ENCODE assay signal across 22 mouse cellular contexts in genomic region chr3:20142101-20142500, GRCm38 (mm10). TPM values are rescaled to one million over a fixed set of nuclear protein-coding genes. Genes with fewer than 3 reads are reported as not detected.
DNase-seq lines count a peak whose midpoint lies in the region; ATAC-seq and TF ChIP-seq lines count a peak whose summit lies in the region.
"Had no signal": no experiment of that assay in that cellular context is flagged by ENCODE, and none has a peak within 500 bp of the region (broad histone marks: within the 10 kb centered on the region; RNA-seq: fewer than 3 reads in every experiment).

No protein-coding gene starts in this region.

- no peak for TF ChIP-seq POLR2A in thymus, adult 2 months (IDR thresholded peaks at IDR 0.05; ENCODE audit: control insufficient read depth, extremely low read depth, insufficient read depth, low read length, poor library complexity)

- no peak for TF ChIP-seq CTCF in thymus, adult 2 months (IDR thresholded peaks at IDR 0.05; ENCODE audit: borderline replicate concordance, control insufficient read depth, extremely low read depth, insufficient read depth, low read length, poor library complexity)

- no peak overlapping the region for H3K4me3 ChIP-seq in heart, embryonic 12.5 days
- no peak overlapping the region for H3K4me3 ChIP-seq in thymus, adult 2 months (ENCODE audit: control insufficient read depth, insufficient read depth, low read length)
- no peak overlapping the region for H3K4me3 ChIP-seq in kidney, embryonic 15.5 days (replicated peaks)
- H3K4me3 ChIP-seq: embryonic facial prominence, embryonic 12.5 days; left cerebral cortex, adult 2 months; limb, embryonic 12.5 days; liver, embryonic 12.5 days; neural tube, embryonic 12.5 days had no signal

- 45% methylated on average over 2 of the region's 2 CpGs for WGBS in heart, embryonic 12.5 days
- 1% methylated on average over 2 of the region's 2 CpGs for WGBS in thymus, adult 2 months
- 85% methylated on average over 2 of the region's 2 CpGs for WGBS in kidney, embryonic 15.5 days

- no peak for ATAC-seq in heart, embryonic 12.5 days (ENCODE audit: insufficient number of reproducible peaks, low FRiP score)
- no peak for ATAC-seq in kidney, embryonic 15.5 days (replicated peaks; ENCODE audit: low FRiP score)
- ATAC-seq: forebrain, embryonic 14.5 days; hindbrain, embryonic 16.5 days; liver, embryonic 12.5 days had no signal

- H3K9me3 ChIP-seq in heart, embryonic 12.5 days (replicated peaks): no peaks in the 10 kb centered on the region
- no peaks in the 10 kb centered on the region for H3K9me3 ChIP-seq in kidney, embryonic 15.5 days (replicated peaks)
- H3K9me3 ChIP-seq: embryonic facial prominence, embryonic 12.5 days; limb, embryonic 12.5 days; liver, embryonic 12.5 days; neural tube, embryonic 12.5 days had no signal

- no peak overlapping the region for H3K4me2 ChIP-seq in heart, embryonic 12.5 days
- H3K4me2 ChIP-seq in kidney, embryonic 15.5 days: no peak overlapping the region
- H3K4me2 ChIP-seq: embryonic facial prominence, embryonic 12.5 days; limb, embryonic 12.5 days; liver, embryonic 12.5 days; midbrain, embryonic 11.5 days; neural tube, embryonic 12.5 days had no signal

- H3K4me1 ChIP-seq in heart, embryonic 12.5 days (replicated peaks): peaks cover 49% of the 10 kb centered on the region
- peaks cover 5% of the 10 kb centered on the region for H3K4me1 ChIP-seq in thymus, adult 2 months (replicated peaks; ENCODE audit: control insufficient read depth, insufficient read depth, low read length)
- no peaks in the 10 kb centered on the region for H3K4me1 ChIP-seq in kidney, embryonic 15.5 days
- H3K4me1 ChIP-seq: neural tube, embryonic 12.5 days had no signal

- peak overlapping the region; percentile 78 for H3K27ac ChIP-seq in heart, embryonic 12.5 days (ENCODE audit: poor library complexity, severe bottlenecking)
- H3K27ac ChIP-seq in thymus, adult 2 months (ENCODE audit: control insufficient read depth, insufficient read depth, low read length): no peak overlapping the region
- H3K27ac ChIP-seq in kidney, embryonic 15.5 days: no peak overlapping the region
- H3K27ac ChIP-seq: embryonic facial prominence, embryonic 12.5 days; left cerebral cortex, adult 2 months; limb, embryonic 12.5 days; liver, embryonic 12.5 days; neural tube, embryonic 12.5 days had no signal

- 0 out of 2 replicates have a peak overlapping the region, but pooled peaks have one; percentile 49 for H3K9ac ChIP-seq in heart, embryonic 12.5 days
- no peak overlapping the region for H3K9ac ChIP-seq in kidney, embryonic 15.5 days
- H3K9ac ChIP-seq: embryonic facial prominence, embryonic 12.5 days; limb, embryonic 12.5 days; liver, embryonic 12.5 days; neural tube, embryonic 12.5 days had no signal

- DNase-seq in heart, postnatal 4 days: no peak
- DNase-seq in CD4-positive, CD25-positive, alpha-beta regulatory T cell, adult 2 months (ENCODE audit: low read depth, low spot score): peak; percentile 32
- DNase-seq in induced T-regulatory cell, adult 2 months (ENCODE audit: low read depth): peak; percentile 18
- DNase-seq in thymus, adult 2 months: peak; percentile 35
- no peak for DNase-seq in embryo, embryonic 11 days
- no peak for DNase-seq in spleen, postnatal 36 days (ENCODE audit: low spot score in 2 of 2)
- DNase-seq: adrenal gland, adult 8-10 months; cerebellum, adult 8-10 months; gastrocnemius, postnatal 10 days; kidney, adult 9 months; layer of hippocampus, adult 9-11 months; lung, adult 2 months had no signal

- H3K36me3 ChIP-seq in heart, embryonic 12.5 days: peaks cover 44% of the 10 kb centered on the region
- peaks cover 4% of the 10 kb centered on the region; the same call in 1 of the 2 replicates for H3K36me3 ChIP-seq in thymus, adult 2 months (ENCODE audit: control insufficient read depth, insufficient read depth, low read length)
- H3K36me3 ChIP-seq in kidney, embryonic 15.5 days: peaks cover 13% of the 10 kb centered on the region
- H3K36me3 ChIP-seq: neural tube, embryonic 12.5 days had no signal

- no peaks in the 10 kb centered on the region for H3K27me3 ChIP-seq in heart, embryonic 12.5 days (replicated peaks)
- H3K27me3 ChIP-seq in thymus, adult 2 months (ENCODE audit: control insufficient read depth, insufficient read depth, low read length): no peaks in the 10 kb centered on the region
- H3K27me3 ChIP-seq in kidney, embryonic 15.5 days: no peaks in the 10 kb centered on the region
- H3K27me3 ChIP-seq: embryonic facial prominence, embryonic 12.5 days; limb, embryonic 12.5 days; liver, embryonic 12.5 days; neural tube, embryonic 12.5 days had no signal

RNA-seq across cellular contexts. Expression of gene Gyg, which starts 13.0 kb away (rescaled TPM):
- 687 and 707 TPM in 2 replicates for polyA plus RNA-seq in heart, embryonic 12.5 days (2016; fragmentation: Nextera tagmentation; extraction: Ambion mirVana)
- 100 to 1,000 TPM; 226 to 231 TPM for total RNA-seq in heart, postnatal 4 days (2021)
- 21.6 and 24.6 TPM in 2 replicates for polyA plus RNA-seq in thymus, adult 2 months (2012; rRNA removed)
- polyA plus RNA-seq in kidney, embryonic 15.5 days (2015; fragmentation: Nextera tagmentation; extraction: Ambion mirVana): 39.0 and 39.9 TPM in 2 replicates

Comparison
In these comparisons a context has a peak if more than half of its experiments do, and no peak if none do; other contexts are left out.
1. DNase-seq: peak in CD4-positive, CD25-positive, alpha-beta regulatory T cell, adult 2 months (single experiment), induced T-regulatory cell, adult 2 months (single experiment) and thymus, adult 2 months (single experiment); none in heart, postnatal 4 days (single experiment), embryo, embryonic 11 days (single experiment) and spleen, postnatal 36 days (0 of 2).
2. RNA of gene Gyg, which starts 13.0 kb away (polyA plus RNA-seq): 687 to 707 TPM in heart, embryonic 12.5 days; 39.0 to 39.9 TPM in kidney, embryonic 15.5 days and 21.6 to 24.6 TPM in thymus, adult 2 months; every median in the first group is over 10 times any median in the second.